Mouse (Mus musculus): ENCODE results near the gene Tmem131.

GRCm38 (mm10) chr1:36894136-36894535 lies 49.3 kb downstream of the Tmem131 start:
- no peak for TF ChIP-seq POLR2A (IDR thresholded peaks at IDR 0.05; ENCODE audit: insufficient read length, low read depth)
- no peak for TF ChIP-seq MAX (IDR thresholded peaks at IDR 0.05; ENCODE audit: low read depth)
- TF ChIP-seq USF1 (IDR thresholded peaks at IDR 0.05; ENCODE audit: low read depth): no peak
- TF ChIP-seq E2F4 (IDR thresholded peaks at IDR 0.05; ENCODE audit: insufficient read depth): no peak
- no peak for TF ChIP-seq CEBPB (IDR thresholded peaks at IDR 0.05; ENCODE audit: insufficient read depth, poor library complexity, severe bottlenecking)
- TF ChIP-seq SRF (IDR thresholded peaks at IDR 0.05; ENCODE audit: control insufficient read depth, insufficient read length, low read depth): no peak
- no peak for TF ChIP-seq TCF12 (IDR thresholded peaks at IDR 0.05; ENCODE audit: insufficient read depth, poor library complexity, severe bottlenecking)
- no peak for TF ChIP-seq POLR2AphosphoS2 (IDR thresholded peaks at IDR 0.05; ENCODE audit: insufficient read length, low read depth)
- TF ChIP-seq MYOG (IDR thresholded peaks at IDR 0.05; ENCODE audit: control insufficient read depth in 1 of 3, insufficient read depth in 1 of 3, insufficient read length in 2 of 3, low read depth in 2 of 3): no peak
- TF ChIP-seq MYOD1 (IDR thresholded peaks at IDR 0.05; ENCODE audit: control insufficient read depth in 1 of 3, insufficient read length in 2 of 3, low read depth in 2 of 3): no peak
- no peak for TF ChIP-seq TCF3 (IDR thresholded peaks at IDR 0.05; ENCODE audit: insufficient read length, low read depth)
- TF ChIP-seq REST (IDR thresholded peaks at IDR 0.05; ENCODE audit: insufficient read depth, insufficient read length): no peak

All from myocyte (in vitro differentiated cells).